Mouse (Mus musculus): ENCODE results near the gene Zbtb5.

GRCm38 (mm10) chr4:44970612-44971110 is 41.6 kb downstream of the Zbtb5 start:
- TF ChIP-seq USF2 (IDR thresholded peaks at IDR 0.05; ENCODE audit: borderline replicate concordance in 1 of 2, insufficient read depth in 1 of 2, low read depth in 1 of 2, low read length in 2 of 2) (no peak), CTCF (IDR thresholded peaks at IDR 0.05 in 2 of 3, conservative IDR thresholded peaks at IDR 0.05 in 1 of 3; ENCODE audit: control insufficient read depth in 1 of 3, insufficient read depth in 1 of 3, low read depth in 2 of 3, low read length in 3 of 3, poor library complexity in 1 of 3, severe bottlenecking in 1 of 3) (peak; percentile 69 to 84 (median 71)), POLR2A (IDR thresholded peaks at IDR 0.05; ENCODE audit: control insufficient read depth in 1 of 2, insufficient read depth in 1 of 2, low read depth in 1 of 2, low read length in 2 of 2, poor library complexity in 1 of 2) (no peak), SIN3A (IDR thresholded peaks at IDR 0.05; ENCODE audit: low read length) (no peak), POLR2AphosphoS2 (IDR thresholded peaks at IDR 0.05; ENCODE audit: low read length) (no peak), HCFC1 (IDR thresholded peaks at IDR 0.05; ENCODE audit: low read depth, low read length) (no peak), USF1 (IDR thresholded peaks at IDR 0.05; ENCODE audit: low read depth, low read length) (no peak), RAD21 (IDR thresholded peaks at IDR 0.05; ENCODE audit: low read depth, low read length) (peak; percentile 66), MYC (IDR thresholded peaks at IDR 0.05; ENCODE audit: low read depth, low read length) (no peak), EP300 (IDR thresholded peaks at IDR 0.05; ENCODE audit: low read depth in 1 of 2, low read length in 2 of 2) (no peak), ZNF384 (IDR thresholded peaks at IDR 0.05; ENCODE audit: low read depth, low read length) (no peak), MXI1 (IDR thresholded peaks at IDR 0.05; ENCODE audit: low read depth, low read length) (no peak)
